Mouse (Mus musculus) cerebellum, postnatal 36 days (tissue): ENCODE measurements around the gene Acin1.
"Not testable (repeated sequence)": the region's sequence is repeated elsewhere in the genome, so short reads cannot be mapped to it uniquely, and the experiment has no call there.

ENCODE experiments used
- DNase-seq, 2 experiments: peaks; one replicate each; pipeline ENCODE4 v3.0.0; 2021 to 2022; ENCODE audit warnings: mixed read lengths in 2 of 2

The Acin1 gene

GRCm38 (mm10) chr14:54641305-54641969, 45.3 kb downstream of the Acin1 start, which contains the start of gene Cdh24:
TSS of gene Cdh24 (minus strand) at chr14:54641364.
- peak; percentile 85 to 87 for DNase-seq

GRCm38 (mm10) chr14:54640946-54641304, 45.8 kb downstream of the Acin1 start, which contains the start of gene Gm17606:
TSS of gene Gm17606 (plus strand) at chr14:54640952.
- DNase-seq = no peak

- no peak for DNase-seq
These were observed 46.6 kb downstream of the Acin1 start for GRCm38 (mm10) chr14:54640121-54640520.

GRCm38 (mm10) chr14:54638210-54638609, 48.5 kb downstream of the Acin1 start:
- DNase-seq = peak in 1 of 2 experiments; percentile 8

GRCm38 (mm10) chr14:54636954-54637353, 49.8 kb downstream of the Acin1 start:
- DNase-seq = peak; percentile 56 to 57

GRCm38 (mm10) chr14:54634182-54634581, 52.5 kb downstream of the Acin1 start:
- DNase-seq = no peak

GRCm38 (mm10) chr14:54632252-54632651, 54.5 kb downstream of the Acin1 start:
- DNase-seq = no peak

- DNase-seq = no peak
These were observed 55.5 kb downstream of the Acin1 start for GRCm38 (mm10) chr14:54631240-54631599.

- DNase-seq = no peak
These were observed 56.0 kb downstream of the Acin1 start for GRCm38 (mm10) chr14:54630583-54631239.

GRCm38 (mm10) chr14:54629797-54630196, 56.9 kb downstream of the Acin1 start:
- no peak for DNase-seq

- DNase-seq = no peak
These were observed 58.6 kb downstream of the Acin1 start for GRCm38 (mm10) chr14:54628103-54628502.

- no peak for DNase-seq
These were observed 61.8 kb downstream of the Acin1 start for GRCm38 (mm10) chr14:54624976-54625375.

GRCm38 (mm10) chr14:54623334-54623733, 63.4 kb downstream of the Acin1 start:
- DNase-seq = no peak

- no peak for DNase-seq
These were observed 65.6 kb downstream of the Acin1 start, which contains the start of gene Psmb11 for GRCm38 (mm10) chr14:54621133-54621532. TSS of gene Psmb11 (plus strand) at chr14:54621433.

GRCm38 (mm10) chr14:54617897-54618365, 68.8 kb downstream of the Acin1 start, which contains the start of gene Psmb5:
TSS of gene Psmb5 (minus strand) at chr14:54618022.
- DNase-seq = peak; percentile 85 to 91

- DNase-seq = no peak
These were observed 69.4 kb downstream of the Acin1 start for GRCm38 (mm10) chr14:54617152-54617896.

- DNase-seq = no peak
These were observed 70.4 kb downstream of the Acin1 start for GRCm38 (mm10) chr14:54616226-54616825.

- not testable (repeated sequence) for DNase-seq
These were observed 72.6 kb downstream of the Acin1 start for GRCm38 (mm10) chr14:54614130-54614529.

GRCm38 (mm10) chr14:54610648-54611047, 76.1 kb downstream of the Acin1 start:
- DNase-seq = no peak

- DNase-seq = no peak
These were observed 76.8 kb downstream of the Acin1 start for GRCm38 (mm10) chr14:54609962-54610361.

GRCm38 (mm10) chr14:54609245-54609644, 77.5 kb downstream of the Acin1 start:
- no peak for DNase-seq

- no peak for DNase-seq
These were observed 79.5 kb downstream of the Acin1 start for GRCm38 (mm10) chr14:54607226-54607625.

GRCm38 (mm10) chr14:54605752-54606321, 80.9 kb downstream of the Acin1 start, which contains the start of gene 4931414P19Rik:
TSS of gene 4931414P19Rik (minus strand) at chr14:54605993.
- peak; percentile 78 to 88 for DNase-seq
